Mouse (Mus musculus): ENCODE measurements around the gene Adam12. TPM values are rescaled to one million over a fixed set of nuclear protein-coding genes. Genes with fewer than 3 reads are reported as not detected.
A peak's percentile ranks its signal among the peaks of the same experiment; 100 is the strongest.

Adam12 gene
- total RNA-seq, 2 experiments from 2014 or later, result 0.31 to 0.32 TPM

GRCm38 (mm10) chr7:133876646-133877342, 355.2 kb downstream of the Adam12 start:
- no peak for DNase-seq (ENCODE audit: low spot score)

- no peak for DNase-seq (ENCODE audit: low spot score)
Observed at GRCm38 (mm10) chr7:133876139-133876538, 355.8 kb downstream of the Adam12 start.

GRCm38 (mm10) chr7:133872701-133873100, 359.2 kb downstream of the Adam12 start:
- DNase-seq (ENCODE audit: low spot score), result no peak

GRCm38 (mm10) chr7:133870265-133870664, 361.7 kb downstream of the Adam12 start:
- DNase-seq (ENCODE audit: low spot score), result no peak

GRCm38 (mm10) chr7:133863684-133864083, 368.3 kb downstream of the Adam12 start:
- no peak for DNase-seq (ENCODE audit: low spot score)

GRCm38 (mm10) chr7:133863151-133863550, 368.8 kb downstream of the Adam12 start:
- DNase-seq (ENCODE audit: low spot score), result no peak

GRCm38 (mm10) chr7:133862723-133863122, 369.2 kb downstream of the Adam12 start:
- no peak for DNase-seq (ENCODE audit: low spot score)

- no peak for DNase-seq (ENCODE audit: low spot score)
Observed at GRCm38 (mm10) chr7:133862233-133862632, 369.7 kb downstream of the Adam12 start.

GRCm38 (mm10) chr7:133859548-133859947, 372.4 kb downstream of the Adam12 start:
- DNase-seq (ENCODE audit: low spot score), result no peak

GRCm38 (mm10) chr7:133858506-133858905, 373.4 kb downstream of the Adam12 start:
- DNase-seq (ENCODE audit: low spot score), result no peak

GRCm38 (mm10) chr7:133856278-133856677, 375.7 kb downstream of the Adam12 start:
- DNase-seq (ENCODE audit: low spot score), result peak; percentile 63

GRCm38 (mm10) chr7:133850735-133851134, 381.2 kb downstream of the Adam12 start:
- no peak for DNase-seq (ENCODE audit: low spot score)

GRCm38 (mm10) chr7:133848180-133848579, 383.8 kb downstream of the Adam12 start:
- no peak for DNase-seq (ENCODE audit: low spot score)

GRCm38 (mm10) chr7:133847175-133847574, 384.8 kb downstream of the Adam12 start:
- no peak for DNase-seq (ENCODE audit: low spot score)

GRCm38 (mm10) chr7:133842079-133842478, 389.9 kb downstream of the Adam12 start:
- no peak for DNase-seq (ENCODE audit: low spot score)

- DNase-seq (ENCODE audit: low spot score), result no peak
Observed at GRCm38 (mm10) chr7:133839546-133839945, 392.4 kb downstream of the Adam12 start.

Small RNAs within 50 kb of the gene (microRNA-seq; reads per million reads assigned to microRNA genes)
- not detected for gene Gm23631

Other genes starting within 250 kb of the Adam12 start
- gene D7Ertd443e, start 153.5 kb upstream of the Adam12 start, total RNA-seq (2021), result not detected